Mouse (Mus musculus): Measurements from ENCODE around the gene Gm26602. TPM values are rescaled to one million over a fixed set of nuclear protein-coding genes. Genes with fewer than 3 reads are reported as not detected.
A peak's percentile ranks its signal among the peaks of the same experiment; 100 is the strongest.
"Not testable (repeated sequence)": the region's sequence is repeated elsewhere in the genome, so short reads cannot be mapped to it uniquely, and the experiment has no call there.

Gene Gm26602
- polyA plus RNA-seq, 1 experiment from 2014 or later = 33.6 TPM

DNA sequence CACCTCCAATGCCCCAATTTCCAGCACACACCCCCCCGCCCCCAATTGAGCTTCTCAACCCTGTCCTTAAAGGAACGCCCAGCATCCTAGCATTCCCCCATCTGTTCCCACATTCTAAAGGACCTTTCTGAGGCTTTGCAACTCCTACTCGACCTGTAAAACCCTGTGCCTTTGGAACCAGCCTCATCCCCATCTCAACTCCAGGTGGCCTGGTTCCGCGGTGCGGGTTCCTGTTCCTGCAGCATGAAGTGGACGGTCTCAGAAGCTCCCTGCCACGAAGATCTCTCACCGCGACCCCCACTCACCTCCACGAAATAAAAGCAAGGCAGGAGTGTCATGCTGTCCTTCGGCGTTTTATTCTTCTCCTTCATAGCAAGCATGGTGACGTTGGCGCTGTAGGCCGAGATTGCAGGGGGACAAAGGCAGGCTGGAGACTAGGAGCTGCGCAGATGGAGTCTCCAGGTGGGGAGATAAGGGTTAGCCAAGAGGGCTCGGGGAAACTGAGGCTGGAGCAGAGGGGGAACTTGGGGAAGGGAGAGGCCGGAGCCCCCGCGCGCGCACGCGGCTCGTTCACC is 36.9 kb upstream of the Gm26602 start:
- WGBS = 0% methylated on average over 19 of the region's 26 CpGs
- ATAC-seq = peak; percentile 16
- H3K4me1 ChIP-seq = peaks cover 45% of the 10 kb centered on the region

DNA sequence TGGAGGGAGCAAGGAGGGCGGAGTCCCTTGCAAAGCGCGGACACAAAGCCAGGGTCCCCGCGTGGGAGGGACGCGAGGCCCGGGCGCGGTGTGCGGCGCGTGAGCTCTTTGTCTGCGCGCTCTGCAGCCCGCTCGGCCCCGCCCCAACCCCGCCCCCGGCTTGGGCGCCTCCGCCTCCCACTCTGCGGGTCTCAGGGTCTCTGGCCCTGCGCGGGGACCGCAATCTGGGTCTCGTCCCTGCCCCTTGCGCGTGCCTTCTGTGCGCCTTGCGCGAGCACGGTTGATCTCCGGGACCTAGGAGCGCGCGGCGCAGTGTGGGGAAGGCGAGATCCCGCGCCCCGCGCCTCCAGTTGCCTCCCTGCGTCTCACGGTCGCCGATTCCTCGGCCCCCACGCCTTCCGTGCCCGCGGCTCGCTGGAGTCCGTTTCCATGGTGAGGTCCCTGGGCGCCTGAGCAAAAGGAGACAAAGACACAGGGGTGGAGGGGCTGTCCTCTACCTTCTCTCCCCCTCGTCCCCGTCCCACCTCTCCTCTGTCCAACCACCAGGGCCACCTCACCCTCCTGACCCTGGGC is 36.3 kb upstream of the Gm26602 start, which contains the start of the genes Prtn3 and Plppr3:
Prtn3 (plus strand) TSS at position 187 of the 573 bp plus-strand sequence.
Plppr3 (minus strand) TSS at position 345 of the 573 bp plus-strand sequence.
- ATAC-seq = peak; percentile 90
- H3K4me3 ChIP-seq = peak within 1 kb of the TSS; percentile 74
- H3K27me3 ChIP-seq = 0 out of 2 replicates have a peak, but pooled peaks cover 8% of the 10 kb centered on the region
- peak within 1 kb of the TSS; percentile 94 for H3K27ac ChIP-seq
- no peaks in the 10 kb centered on the region for H3K9me3 ChIP-seq (replicated peaks)
- WGBS = under 1% methylated on average over 52 of the region's 57 CpGs
- peak within 1 kb of the TSS; percentile 94 for H3K9ac ChIP-seq
- peaks cover 24% of the 10 kb centered on the region for H3K36me3 ChIP-seq (ENCODE audit: poor library complexity, severe bottlenecking)
- H3K4me2 ChIP-seq = peak within 1 kb of the TSS; percentile 78
- peaks cover 40% of the 10 kb centered on the region for H3K4me1 ChIP-seq

More for the DNA sequence above, 36.9 kb upstream of the Gm26602 start:
- Histone ChIP-seq H3K4me2 (peak overlapping the region; percentile 78), H3K9me3 (replicated peaks) (no peaks in the 10 kb centered on the region), H3K9ac (peak overlapping the region; percentile 94), H3K4me3 (peak overlapping the region; percentile 74), H3K36me3 (ENCODE audit: poor library complexity, severe bottlenecking) (peaks cover 27% of the 10 kb centered on the region), H3K27me3 (0 out of 2 replicates have a peak, but pooled peaks cover 6% of the 10 kb centered on the region), H3K27ac (peak overlapping the region; percentile 94)

DNA sequence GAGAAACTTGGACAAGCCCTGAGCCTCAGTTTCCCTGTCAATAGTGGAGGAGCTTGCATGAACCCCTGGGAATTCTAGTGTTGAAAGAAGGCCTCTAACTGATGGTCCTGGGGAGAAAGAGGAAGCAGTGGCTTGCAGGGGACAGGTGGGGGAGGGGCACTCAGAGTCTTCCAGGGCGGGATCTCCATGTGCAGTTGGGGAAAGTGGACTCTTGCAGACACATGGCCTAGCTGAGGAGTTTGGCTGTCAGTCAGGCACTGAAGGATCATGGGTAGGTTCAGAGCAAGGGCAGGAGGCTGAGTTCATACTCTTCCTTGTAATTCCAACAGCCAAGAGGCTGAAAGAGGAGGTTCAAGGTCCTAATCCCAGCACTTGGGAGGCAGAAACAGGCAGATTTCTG is 33.5 kb upstream of the Gm26602 start:
- H3K9ac ChIP-seq = no peak overlapping the region
- no peaks in the 10 kb centered on the region for H3K9me3 ChIP-seq (replicated peaks)
- H3K4me3 ChIP-seq = no peak overlapping the region
- WGBS = 60% methylated on average over 1 of the region's 1 CpGs
- peaks cover 30% of the 10 kb centered on the region; the same call in 1 of the 2 replicates for H3K27me3 ChIP-seq
- peaks cover 28% of the 10 kb centered on the region for H3K4me1 ChIP-seq
- H3K4me2 ChIP-seq = no peak overlapping the region
- no peak for ATAC-seq
- H3K36me3 ChIP-seq (ENCODE audit: poor library complexity, severe bottlenecking) = no peaks in the 10 kb centered on the region
- H3K27ac ChIP-seq = no peak overlapping the region

DNA sequence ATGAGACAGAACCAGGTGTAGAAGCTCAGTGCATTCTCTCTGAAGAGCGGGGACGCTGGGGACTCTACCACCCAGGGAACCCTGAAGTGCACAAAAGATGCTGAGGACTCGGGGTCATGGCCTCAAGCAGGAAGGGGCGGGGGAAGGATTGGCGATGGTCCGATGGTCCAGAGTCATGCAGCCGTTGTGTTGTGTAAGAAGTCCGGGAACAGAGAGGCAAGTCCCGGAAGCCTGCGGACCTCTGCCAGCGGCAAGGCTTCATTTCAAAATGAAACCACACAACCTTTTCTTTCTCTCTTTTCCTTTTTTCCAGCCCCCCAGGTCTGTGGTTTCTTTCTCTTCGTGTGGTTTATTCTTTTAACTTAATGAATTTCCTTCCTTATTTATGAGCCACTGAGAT is 32.9 kb upstream of the Gm26602 start:
- ATAC-seq = no peak
- no peak overlapping the region for H3K9ac ChIP-seq
- no peaks in the 10 kb centered on the region for H3K36me3 ChIP-seq (ENCODE audit: poor library complexity, severe bottlenecking)
- H3K4me3 ChIP-seq = no peak overlapping the region
- no peak overlapping the region for H3K4me2 ChIP-seq
- no peak overlapping the region for H3K27ac ChIP-seq
- peaks cover 36% of the 10 kb centered on the region for H3K27me3 ChIP-seq
- 58% methylated on average over 12 of the region's 12 CpGs for WGBS
- peaks cover 26% of the 10 kb centered on the region for H3K4me1 ChIP-seq
- H3K9me3 ChIP-seq (replicated peaks) = no peaks in the 10 kb centered on the region

DNA sequence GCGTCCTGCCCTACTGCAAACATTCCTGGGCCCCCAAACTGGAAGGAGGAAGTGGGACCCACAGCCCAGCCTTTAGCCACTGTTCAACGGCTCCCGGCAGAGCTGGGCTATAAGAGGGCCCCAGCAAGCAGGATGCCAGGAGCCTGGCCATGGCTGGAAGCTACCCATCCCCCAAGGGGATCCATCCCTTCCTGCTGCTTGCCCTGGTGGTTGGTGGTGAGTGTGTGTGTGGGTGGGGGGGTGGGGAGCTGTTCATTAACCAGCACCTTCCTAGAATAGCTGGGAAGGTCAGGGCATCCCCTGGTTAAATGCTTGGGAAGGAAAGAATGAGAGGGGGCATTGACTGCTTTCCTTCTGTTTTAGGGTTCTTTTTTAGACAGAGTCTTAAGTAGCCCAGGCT is 31.1 kb upstream of the Gm26602 start:
- Histone ChIP-seq H3K4me2 (no peak overlapping the region), H3K4me1 (peaks cover 19% of the 10 kb centered on the region), H3K9ac (no peak overlapping the region), H3K27ac (no peak overlapping the region), H3K36me3 (ENCODE audit: poor library complexity, severe bottlenecking) (no peaks in the 10 kb centered on the region), H3K4me3 (no peak overlapping the region), H3K27me3 (peaks cover 42% of the 10 kb centered on the region), H3K9me3 (replicated peaks) (no peaks in the 10 kb centered on the region)
- no peak for ATAC-seq
- WGBS = 58% methylated on average over 3 of the region's 3 CpGs

DNA sequence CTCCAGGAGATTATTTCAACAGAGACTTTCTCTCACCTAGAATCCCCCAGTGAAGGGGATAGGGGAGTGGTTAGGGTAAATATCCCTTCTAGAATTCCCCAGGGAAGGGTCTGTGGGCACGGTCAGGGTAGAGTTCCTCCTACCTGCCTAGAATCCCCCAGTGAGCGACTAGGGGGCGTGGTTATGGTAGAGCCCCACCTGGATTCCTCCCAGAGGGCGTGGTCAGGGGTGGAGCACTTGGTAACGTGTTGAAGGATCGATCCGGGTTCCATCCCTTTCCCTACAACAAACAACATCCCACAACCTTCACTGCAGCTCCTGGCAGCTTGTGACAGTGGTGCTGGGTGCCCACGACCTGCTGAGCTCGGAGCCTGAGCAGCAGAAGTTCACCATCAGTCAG is 29.9 kb upstream of the Gm26602 start:
- no peak for ATAC-seq
- peaks cover 7% of the 10 kb centered on the region for H3K4me1 ChIP-seq
- no peaks in the 10 kb centered on the region for H3K9me3 ChIP-seq (replicated peaks)
- H3K27me3 ChIP-seq = peaks cover 42% of the 10 kb centered on the region
- H3K36me3 ChIP-seq (ENCODE audit: poor library complexity, severe bottlenecking) = no peaks in the 10 kb centered on the region
- no peak overlapping the region for H3K27ac ChIP-seq
- H3K4me3 ChIP-seq = no peak overlapping the region
- H3K9ac ChIP-seq = no peak overlapping the region
- H3K4me2 ChIP-seq = no peak overlapping the region
- 11% methylated on average over 9 of the region's 9 CpGs for WGBS

DNA sequence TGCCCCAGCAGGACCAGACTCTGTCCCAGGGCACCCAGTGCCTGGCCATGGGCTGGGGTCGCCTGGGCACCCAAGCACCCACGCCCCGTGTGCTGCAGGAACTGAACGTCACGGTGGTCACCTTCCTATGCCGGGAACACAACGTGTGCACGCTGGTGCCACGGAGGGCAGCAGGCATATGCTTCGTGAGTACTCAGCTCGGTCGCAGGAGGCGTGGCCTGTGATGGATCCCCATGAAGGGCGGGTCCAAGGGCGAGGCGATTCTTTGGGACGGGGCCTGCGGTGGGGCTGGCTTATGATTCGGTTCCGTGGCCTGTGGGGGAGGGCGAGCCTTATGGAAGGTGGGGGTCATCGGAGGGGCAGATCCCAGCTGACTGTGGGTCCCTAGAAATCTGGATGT is 28.7 kb upstream of the Gm26602 start:
- 7% methylated on average over 22 of the region's 22 CpGs for WGBS
- Histone ChIP-seq H3K4me3 (peak overlapping the region; percentile 7; the same call in 1 of the 2 replicates), H3K4me2 (peak overlapping the region; percentile 35), H3K27me3 (peaks cover 42% of the 10 kb centered on the region), H3K9ac (no peak overlapping the region), H3K9me3 (replicated peaks) (no peaks in the 10 kb centered on the region), H3K4me1 (peaks cover 7% of the 10 kb centered on the region), H3K36me3 (ENCODE audit: poor library complexity, severe bottlenecking) (no peaks in the 10 kb centered on the region), H3K27ac (no peak overlapping the region)
- ATAC-seq = peak; percentile 41; the same call in 1 of the 2 replicates

DNA sequence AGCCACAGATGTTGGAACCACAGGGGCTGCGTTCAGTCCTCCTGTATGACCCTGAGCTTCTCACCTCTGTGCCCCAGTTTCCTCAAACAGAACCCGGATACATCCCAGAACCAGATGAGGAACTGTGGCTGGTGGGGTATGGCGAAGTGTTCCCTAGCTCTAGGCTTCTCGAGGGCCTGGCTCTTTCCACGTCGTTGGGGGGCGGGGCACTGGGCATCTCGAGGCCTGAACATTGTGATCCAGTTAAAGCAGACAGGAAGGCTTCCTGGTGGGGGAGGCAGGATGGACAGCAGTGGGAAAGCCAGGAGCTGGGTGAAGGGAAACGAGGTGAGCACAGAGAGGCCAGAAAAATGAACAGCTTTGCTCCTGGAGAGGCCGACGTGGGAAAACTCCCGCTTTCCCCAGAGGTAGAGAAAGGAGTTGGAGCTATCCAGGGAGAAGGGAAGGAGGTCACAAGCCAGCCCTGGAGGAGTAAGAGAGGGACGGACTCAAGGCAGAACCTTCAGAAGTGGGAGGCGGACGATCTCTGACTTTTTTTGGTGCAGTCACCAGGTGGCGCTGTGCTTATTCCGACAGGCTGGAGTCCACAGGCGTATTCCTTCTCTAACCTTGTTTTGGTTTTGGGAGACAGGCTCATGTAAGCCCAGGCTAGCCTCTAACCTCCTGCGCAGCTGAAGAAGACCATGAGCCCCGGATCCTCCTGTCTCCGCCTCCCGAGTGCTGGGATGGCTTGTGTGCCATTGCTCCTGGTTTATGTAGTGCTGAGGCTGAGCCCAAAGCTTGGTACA is 27.2 kb upstream of the Gm26602 start:
- 0 out of 2 replicates have a peak, but pooled peaks have one; percentile 24 for ATAC-seq
- Histone ChIP-seq H3K4me3 (no peak overlapping the region), H3K4me2 (no peak overlapping the region), H3K36me3 (ENCODE audit: poor library complexity, severe bottlenecking) (no peaks in the 10 kb centered on the region), H3K4me1 (peaks cover 7% of the 10 kb centered on the region), H3K27me3 (peaks cover 36% of the 10 kb centered on the region), H3K9me3 (replicated peaks) (no peaks in the 10 kb centered on the region), H3K27ac (no peak overlapping the region), H3K9ac (no peak overlapping the region)
- WGBS = 14% methylated on average over 22 of the region's 22 CpGs

DNA sequence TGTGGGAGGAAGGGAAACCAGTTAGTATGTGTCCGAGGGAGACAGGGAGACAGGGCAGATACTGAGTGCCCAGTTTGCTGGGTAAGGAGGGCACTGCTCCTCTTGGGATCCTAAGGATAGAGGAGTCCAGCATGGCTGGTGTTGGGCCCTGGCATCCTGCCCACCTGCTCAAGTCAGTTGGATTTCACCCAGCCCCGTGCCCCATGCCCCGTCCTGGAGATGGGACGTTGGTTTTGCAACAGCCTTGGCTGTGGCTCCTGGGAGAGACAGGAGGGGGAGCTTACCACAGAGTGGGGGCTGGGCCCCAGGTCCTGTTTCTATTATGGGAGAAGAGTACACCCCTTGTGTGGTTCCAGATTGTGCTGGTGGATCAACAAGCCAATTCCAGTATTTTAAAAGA is 26.2 kb upstream of the Gm26602 start:
- Histone ChIP-seq H3K9me3 (replicated peaks) (no peaks in the 10 kb centered on the region), H3K27ac (no peak overlapping the region), H3K4me3 (no peak overlapping the region), H3K9ac (no peak overlapping the region), H3K4me2 (no peak overlapping the region), H3K4me1 (peaks cover 7% of the 10 kb centered on the region), H3K27me3 (peaks cover 33% of the 10 kb centered on the region), H3K36me3 (ENCODE audit: poor library complexity, severe bottlenecking) (no peaks in the 10 kb centered on the region)
- ATAC-seq = no peak
- 66% methylated on average over 4 of the region's 4 CpGs for WGBS

DNA sequence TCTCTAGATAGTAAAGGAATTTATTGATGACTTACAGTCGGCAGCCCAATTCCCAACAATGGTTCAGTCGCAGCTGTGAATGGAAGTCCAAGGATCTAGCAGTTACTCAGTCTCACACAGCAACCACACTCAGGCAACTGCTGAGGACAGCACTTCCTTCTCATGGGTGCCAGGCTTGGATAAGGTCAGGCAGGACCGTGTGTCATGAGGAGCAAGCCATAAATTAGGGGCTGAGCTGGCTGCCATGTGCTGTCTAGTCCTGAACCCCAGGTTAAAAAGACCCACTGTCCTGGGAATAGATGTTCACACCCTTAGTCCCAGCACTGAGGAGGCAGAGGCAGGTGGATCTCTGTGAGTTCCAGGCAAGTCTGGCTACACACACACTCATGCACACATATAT is 25.7 kb upstream of the Gm26602 start:
- H3K36me3 ChIP-seq (ENCODE audit: poor library complexity, severe bottlenecking); H3K4me3 ChIP-seq; H3K4me1 ChIP-seq; ATAC-seq; H3K9ac ChIP-seq; H3K9me3 ChIP-seq (replicated peaks); H3K27ac ChIP-seq; H3K4me2 ChIP-seq: not testable (repeated sequence)
- WGBS = 79% methylated on average over 3 of the region's 3 CpGs
- H3K27me3 ChIP-seq = peaks cover 33% of the 10 kb centered on the region

DNA sequence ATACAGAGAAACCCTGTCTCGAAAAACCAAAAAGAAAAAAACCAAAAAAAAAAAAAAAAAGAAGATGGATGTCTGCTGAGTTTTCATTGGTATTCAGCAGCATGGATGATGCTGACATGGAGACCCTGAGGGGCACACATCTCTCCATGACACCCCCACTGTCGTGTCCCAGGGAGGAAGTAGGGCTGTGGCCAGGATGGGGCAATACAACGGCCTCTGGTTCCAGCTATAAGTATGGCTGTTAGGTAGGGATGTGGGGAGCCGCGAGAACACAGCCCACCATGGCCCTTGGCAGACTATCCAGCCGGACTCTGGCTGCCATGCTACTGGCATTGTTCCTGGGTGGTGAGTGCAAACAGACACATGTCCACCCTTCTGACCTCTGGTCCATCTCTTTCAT is 24.6 kb upstream of the Gm26602 start, which contains the start of gene Elane:
Elane (plus strand) TSS at position 194 of the 400 bp plus-strand sequence.
- no peak for ATAC-seq
- Histone ChIP-seq H3K4me3 (no peak within 1 kb of the TSS), H3K4me2 (no peak within 1 kb of the TSS), H3K9ac (no peak within 1 kb of the TSS), H3K27me3 (peaks cover 33% of the 10 kb centered on the region), H3K9me3 (replicated peaks) (no peaks in the 10 kb centered on the region), H3K36me3 (ENCODE audit: poor library complexity, severe bottlenecking) (no peaks in the 10 kb centered on the region), H3K27ac (no peak within 1 kb of the TSS), H3K4me1 (peaks cover 7% of the 10 kb centered on the region)
- WGBS = 80% methylated on average over 6 of the region's 6 CpGs

DNA sequence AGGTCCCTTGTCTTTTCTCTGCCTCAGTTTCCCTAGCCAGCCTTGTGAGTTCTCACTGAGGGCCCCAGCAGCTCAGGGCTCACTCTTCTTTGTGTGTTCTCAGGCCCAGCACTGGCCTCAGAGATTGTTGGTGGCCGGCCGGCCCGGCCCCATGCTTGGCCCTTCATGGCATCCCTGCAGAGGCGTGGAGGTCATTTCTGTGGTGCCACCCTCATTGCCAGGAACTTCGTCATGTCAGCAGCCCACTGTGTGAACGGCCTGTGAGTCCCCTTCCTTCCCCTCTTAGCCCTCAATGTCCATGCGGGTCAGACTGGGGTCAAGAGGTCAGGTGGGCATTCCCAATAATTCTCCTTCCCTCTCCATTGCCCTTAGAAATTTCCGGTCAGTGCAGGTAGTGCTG is 24.0 kb upstream of the Gm26602 start:
- Histone ChIP-seq H3K9me3 (replicated peaks) (no peaks in the 10 kb centered on the region), H3K36me3 (ENCODE audit: poor library complexity, severe bottlenecking) (no peaks in the 10 kb centered on the region), H3K4me1 (peaks cover 7% of the 10 kb centered on the region), H3K4me2 (no peak overlapping the region), H3K9ac (no peak overlapping the region), H3K4me3 (no peak overlapping the region), H3K27me3 (peaks cover 27% of the 10 kb centered on the region), H3K27ac (no peak overlapping the region)
- WGBS = 86% methylated on average over 8 of the region's 8 CpGs
- no peak for ATAC-seq
